In the genomic region with DNA sequence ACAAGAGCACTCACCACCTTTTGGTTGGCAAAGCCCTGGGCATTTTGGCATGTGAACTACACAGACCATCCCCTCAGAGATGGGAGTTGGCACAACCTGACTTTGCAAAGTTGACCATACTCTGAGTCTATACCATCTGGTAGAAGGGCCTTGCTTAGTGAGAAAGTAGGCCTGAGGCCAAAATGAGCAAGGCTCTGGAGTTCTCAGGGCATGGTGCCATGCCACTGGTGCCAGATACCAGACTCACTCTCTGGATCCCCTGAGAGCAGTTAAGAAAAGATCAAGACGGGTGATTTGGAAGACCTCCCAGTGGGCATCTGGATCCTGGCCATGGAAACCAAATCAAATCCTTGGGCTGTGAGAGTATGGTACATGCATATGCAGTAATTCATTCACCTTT, we compare ENCODE assay signal across 15 mouse cellular contexts.
DNase-seq lines count a peak whose midpoint lies in the region; ATAC-seq and TF ChIP-seq lines count a peak whose summit lies in the region.
"Had no signal": no experiment of that assay in that cellular context is flagged by ENCODE, and none has a peak within 500 bp of the region (broad histone marks: within the 10 kb centered on the region; RNA-seq: fewer than 3 reads in every experiment).

No protein-coding gene starts in this region.

- no peak overlapping the region for H3K4me3 ChIP-seq in gastrocnemius, adult 2 months
- no peak overlapping the region for H3K4me3 ChIP-seq in forebrain, postnatal 0 days (ENCODE audit: low read depth, low read length)
- H3K4me3 ChIP-seq: erythroblast, embryonic 14.5 days; kidney, embryonic 15.5 days; limb, embryonic 15.5 days; midbrain, embryonic 15.5 days had no signal

- no peak for TF ChIP-seq CTCF in gastrocnemius, adult 2 months (IDR thresholded peaks at IDR 0.05)
- TF ChIP-seq CTCF in forebrain, postnatal 0 days (IDR thresholded peaks at IDR 0.05; ENCODE audit: low read depth): no peak

- H3K36me3 ChIP-seq in forebrain, postnatal 0 days (ENCODE audit: insufficient read depth): no peaks in the 10 kb centered on the region
- H3K36me3 ChIP-seq: kidney, embryonic 15.5 days; limb, embryonic 15.5 days; midbrain, embryonic 15.5 days had no signal

- no peak; the same call in 1 of the 2 replicates for ATAC-seq in forebrain, postnatal 0 days
- ATAC-seq: midbrain, embryonic 15.5 days had no signal

- no peak overlapping the region for H3K4me2 ChIP-seq in forebrain, postnatal 0 days (ENCODE audit: low read depth)
- H3K4me2 ChIP-seq: kidney, embryonic 15.5 days; limb, embryonic 15.5 days; midbrain, embryonic 15.5 days had no signal

- no peak overlapping the region for H3K9ac ChIP-seq in forebrain, postnatal 0 days
- H3K9ac ChIP-seq: kidney, embryonic 15.5 days; limb, embryonic 15.5 days; midbrain, embryonic 15.5 days had no signal

- peaks cover 13% of the 10 kb centered on the region for H3K4me1 ChIP-seq in forebrain, postnatal 0 days (ENCODE audit: insufficient read depth)

- intact Hi-C loops in gastrocnemius, adult 2 months (cut with DNase I): no loop called here

- H3K9me3 ChIP-seq in forebrain, postnatal 0 days (ENCODE audit: low read length): no peaks in the 10 kb centered on the region
- H3K9me3 ChIP-seq: kidney, embryonic 15.5 days; limb, embryonic 15.5 days; midbrain, embryonic 15.5 days had no signal

- no peaks in the 10 kb centered on the region for H3K27me3 ChIP-seq in forebrain, postnatal 0 days (ENCODE audit: insufficient read depth, low read length)
- H3K27me3 ChIP-seq: CH12.LX; kidney, embryonic 15.5 days; limb, embryonic 15.5 days; midbrain, embryonic 15.5 days had no signal

- 21% methylated on average over 1 of the region's 1 CpGs for WGBS in forebrain, postnatal 0 days

- H3K27ac ChIP-seq in gastrocnemius, adult 2 months: no peak overlapping the region
- no peak overlapping the region for H3K27ac ChIP-seq in forebrain, postnatal 0 days (ENCODE audit: low read depth, low read length)
- H3K27ac ChIP-seq: kidney, embryonic 15.5 days; midbrain, embryonic 15.5 days had no signal

- peak; percentile 21 for DNase-seq in gastrocnemius, adult 2 months
- no peak for DNase-seq in gastrocnemius, postnatal 10 days
- DNase-seq in right cerebral cortex, postnatal 10 days (ENCODE audit: low spot score in 2 of 2): peak; percentile 70 to 71
- no peak for DNase-seq in right cerebral cortex, postnatal 25 days
- DNase-seq in brain, adult 2 months (ENCODE audit: low read depth, low spot score): peak; percentile 34
- peak; percentile 62 for DNase-seq in forebrain, postnatal 0 days
- no peak for DNase-seq in heart, postnatal 4 days
- no peak for DNase-seq in frontal cortex, postnatal 25 days (ENCODE audit: low spot score in 2 of 2)
- DNase-seq: heart, postnatal 10 days; lung, postnatal 10 days had no signal

Comparison
In these comparisons a context has a peak if more than half of its experiments do, and no peak if none do; other contexts are left out.
1. DNase-seq: peak in gastrocnemius, adult 2 months (single experiment), right cerebral cortex, postnatal 10 days (2 of 2), brain, adult 2 months (single experiment) and forebrain, postnatal 0 days (single experiment); none in gastrocnemius, postnatal 10 days (single experiment), right cerebral cortex, postnatal 25 days (single experiment), heart, postnatal 4 days (single experiment) and frontal cortex, postnatal 25 days (0 of 2).